Mouse (Mus musculus): ENCODE measurements at regions not wholly inside any gene's neighbourhood (a gene's known extent, or its start where the extent isn't known, plus 50 kb on each side); places are given as distances from the start of the nearest gene placed in this dataset.
A peak's percentile ranks its signal among the peaks of the same experiment; 100 is the strongest.

DNA sequence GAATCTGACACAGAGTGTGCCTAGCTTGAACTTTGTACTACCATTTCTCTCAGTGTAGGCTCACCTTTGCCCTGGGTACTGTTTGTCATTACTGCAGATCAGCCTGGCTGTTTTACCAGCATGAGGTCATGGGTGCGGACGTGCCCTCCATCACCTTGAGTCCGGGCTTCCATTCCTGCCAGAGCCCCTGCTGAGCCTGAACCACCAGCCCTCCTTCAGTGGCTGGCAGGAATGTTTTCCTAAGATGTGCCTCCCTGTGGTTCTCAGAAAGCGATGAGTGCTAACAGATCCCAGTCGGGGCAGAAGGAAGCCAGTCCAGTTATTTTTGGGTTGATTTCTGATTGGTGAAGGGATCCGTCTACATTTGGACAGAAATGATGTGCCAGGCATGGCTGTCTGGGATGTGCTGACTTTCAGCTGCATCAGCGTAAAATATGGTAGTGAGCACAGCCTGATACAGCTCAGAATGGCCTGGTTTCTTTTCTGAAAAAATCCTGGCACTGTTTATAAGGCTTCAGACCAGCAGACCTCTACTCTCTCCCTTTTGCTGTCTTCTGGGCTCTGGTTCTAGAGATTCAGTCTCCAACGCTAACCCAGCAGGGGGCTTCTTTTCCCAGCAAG lies 324.0 kb upstream of the Nfe2l3 start:
- DNase-seq = no peak

DNA sequence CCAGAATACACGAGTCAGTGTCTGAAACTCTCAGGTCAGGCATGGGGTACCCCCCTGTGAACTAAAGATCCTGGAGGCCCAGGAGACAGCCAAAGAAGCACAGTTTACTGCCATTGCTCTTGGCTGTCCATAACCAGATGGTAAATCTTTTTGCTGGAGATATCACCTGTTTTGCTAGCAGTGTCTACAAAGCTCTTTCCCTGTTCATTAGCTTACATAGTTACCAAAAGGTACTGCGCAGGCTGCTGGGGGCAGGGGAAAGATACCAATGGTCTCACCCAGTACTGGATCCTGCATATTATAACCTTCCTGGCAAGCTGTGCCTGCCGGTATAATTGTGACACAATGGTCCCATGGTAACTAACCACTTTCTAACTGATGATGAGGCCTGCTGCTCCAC lies 321.9 kb upstream of the Nfe2l3 start:
- no peak for DNase-seq

DNA sequence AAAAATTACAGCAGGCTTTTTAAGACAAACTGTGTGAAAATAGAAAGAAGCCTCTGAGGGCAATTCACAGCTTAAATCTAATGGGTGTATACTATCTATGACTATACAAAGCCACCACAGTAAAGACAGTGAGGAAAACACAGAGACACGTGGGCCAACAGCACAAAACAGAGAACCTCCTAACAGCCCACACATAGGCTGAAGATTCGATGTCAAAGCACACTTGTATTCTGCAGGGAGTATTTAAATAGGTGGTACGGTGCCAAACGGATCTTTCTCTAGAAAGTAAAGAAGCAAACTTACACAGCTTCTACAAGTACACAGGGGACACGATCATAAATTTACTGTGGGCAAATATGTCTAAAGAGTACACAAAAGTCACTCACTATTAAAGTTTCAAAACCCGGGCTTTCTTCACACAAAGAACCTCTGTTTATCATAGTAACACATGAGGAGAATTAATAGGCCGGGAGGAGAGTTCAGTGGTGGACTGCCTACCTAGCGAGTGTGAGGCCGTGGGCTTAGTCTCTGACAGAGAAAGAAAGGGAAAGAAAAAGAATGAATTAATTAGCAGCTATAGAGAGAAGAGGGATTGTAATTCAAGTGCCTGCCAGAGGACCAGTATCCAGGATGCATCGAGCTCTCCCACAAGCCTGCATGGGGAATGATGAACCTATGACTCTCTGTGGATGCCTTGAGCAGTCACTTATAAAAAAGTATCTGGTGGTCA lies 317.7 kb upstream of the Nfe2l3 start:
- no peak for DNase-seq

DNA sequence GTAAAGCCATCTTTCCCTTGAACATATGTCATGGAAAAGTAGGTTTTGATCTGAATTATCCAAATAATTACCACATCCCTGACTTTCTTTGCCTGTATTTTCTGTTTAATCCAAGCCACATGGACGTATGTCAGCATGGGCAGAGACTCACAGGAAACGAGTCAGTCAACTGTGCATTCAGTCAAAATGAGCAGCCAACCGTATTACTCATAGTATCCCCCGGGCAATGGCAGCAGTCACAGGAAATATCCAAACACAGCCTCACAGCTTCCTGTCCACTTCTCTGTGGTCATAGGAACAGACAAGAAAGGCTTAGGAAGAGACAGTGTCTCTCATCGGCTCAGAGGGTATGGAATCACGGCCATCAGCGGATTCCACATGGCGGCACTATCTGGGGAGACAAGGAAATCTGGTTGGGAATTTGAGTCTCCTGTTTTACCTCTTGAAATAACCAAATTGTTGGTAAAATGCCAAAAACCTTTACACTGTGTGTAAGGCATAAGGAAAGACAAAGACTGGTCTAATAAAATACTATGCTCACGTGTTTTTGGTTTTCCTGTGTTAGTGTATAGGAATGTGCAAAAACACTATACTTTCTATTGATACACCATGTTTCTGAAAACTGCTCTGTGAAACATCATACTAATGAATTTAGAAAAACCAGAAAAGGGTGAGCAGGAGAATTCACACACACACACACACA lies 313.5 kb upstream of the Nfe2l3 start:
- DNase-seq = no peak

DNA sequence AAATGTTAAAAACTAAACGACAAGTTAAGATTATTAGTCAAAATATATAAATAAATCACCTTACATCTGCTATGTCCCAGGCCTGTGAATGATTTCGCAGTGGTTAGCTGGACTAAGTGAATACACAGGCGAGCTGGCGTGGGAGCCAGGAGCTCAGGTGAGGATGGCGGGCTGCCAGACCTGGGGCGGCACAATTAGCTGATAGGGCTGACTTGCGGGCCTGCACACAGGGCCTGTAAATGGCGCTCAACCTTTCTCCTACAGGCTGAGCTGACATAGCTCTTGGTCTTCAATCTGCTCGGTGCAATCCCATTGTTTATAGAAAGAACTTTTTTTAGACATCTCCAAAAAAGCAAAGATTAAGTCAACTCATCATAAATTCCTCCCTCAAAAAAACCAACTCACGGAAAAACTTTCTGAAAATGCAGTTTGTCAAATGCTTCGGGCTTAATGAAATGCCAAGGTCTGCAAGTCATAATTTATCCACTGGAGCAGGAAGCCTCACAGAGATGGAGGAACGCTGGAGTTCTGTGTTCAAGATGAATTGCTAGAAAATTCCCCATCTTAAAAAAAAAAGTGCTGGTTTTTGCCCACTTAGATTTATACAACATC lies 312.7 kb upstream of the Nfe2l3 start:
- peak; percentile 35 for DNase-seq

DNA sequence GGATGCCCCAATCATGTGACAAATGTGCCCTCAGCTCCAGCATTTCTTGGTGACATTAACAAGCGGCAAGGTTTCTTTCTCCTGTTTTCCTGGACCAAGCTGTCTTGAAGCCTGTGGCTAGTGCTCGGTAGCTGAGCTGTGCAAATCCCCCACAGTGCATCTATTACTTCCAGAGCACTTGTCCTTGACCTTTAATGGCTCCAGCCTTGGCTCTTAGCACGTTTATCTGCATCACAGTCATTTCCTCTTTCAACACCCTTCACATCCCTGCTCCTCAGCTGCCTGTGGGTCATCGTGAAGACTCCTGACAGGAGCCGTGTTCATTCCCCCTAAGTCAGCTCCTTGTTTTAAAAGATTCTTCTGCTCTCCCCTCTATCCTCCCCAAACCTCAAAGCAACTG lies 309.5 kb upstream of the Nfe2l3 start:
- DNase-seq = peak; percentile 30

DNA sequence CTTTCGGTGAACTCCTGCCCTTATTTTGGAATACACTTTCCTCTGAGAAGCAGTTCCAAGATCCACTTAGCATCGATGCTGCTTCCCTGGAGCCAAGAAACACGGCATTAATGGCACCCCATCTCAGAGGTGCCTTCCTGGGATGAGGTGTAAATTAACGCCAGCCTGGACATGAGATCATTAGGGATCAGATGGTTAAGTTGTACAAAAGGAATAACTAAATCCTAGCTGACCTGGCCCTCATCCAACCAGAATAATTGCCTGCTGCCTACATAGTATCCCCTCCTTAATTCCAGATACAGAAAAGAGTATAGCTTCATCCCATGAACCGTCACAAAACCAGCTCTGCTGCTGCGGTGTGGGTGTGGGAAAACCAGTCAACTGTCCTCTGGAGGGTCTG lies 304.6 kb upstream of the Nfe2l3 start:
- DNase-seq = no peak

DNA sequence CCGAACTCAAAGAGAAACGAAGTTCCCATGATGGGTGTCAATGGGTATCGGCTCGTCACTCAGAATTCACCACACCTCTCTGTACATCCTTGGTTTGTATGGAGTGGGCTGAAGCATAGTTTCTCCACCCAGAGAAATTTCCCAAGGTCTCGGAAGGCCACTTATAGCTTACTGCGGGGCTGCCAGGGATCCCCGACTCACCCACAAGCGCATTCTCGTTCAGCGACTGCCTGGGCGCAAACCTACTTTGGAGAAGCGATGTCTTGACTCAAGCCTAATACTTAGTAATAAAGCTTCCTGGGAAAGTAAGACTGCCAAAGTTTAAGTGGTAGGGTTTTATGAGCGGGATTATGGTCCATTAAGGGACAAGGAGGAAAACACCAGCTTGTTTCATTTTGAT lies 303.4 kb upstream of the Nfe2l3 start:
- DNase-seq = no peak

DNA sequence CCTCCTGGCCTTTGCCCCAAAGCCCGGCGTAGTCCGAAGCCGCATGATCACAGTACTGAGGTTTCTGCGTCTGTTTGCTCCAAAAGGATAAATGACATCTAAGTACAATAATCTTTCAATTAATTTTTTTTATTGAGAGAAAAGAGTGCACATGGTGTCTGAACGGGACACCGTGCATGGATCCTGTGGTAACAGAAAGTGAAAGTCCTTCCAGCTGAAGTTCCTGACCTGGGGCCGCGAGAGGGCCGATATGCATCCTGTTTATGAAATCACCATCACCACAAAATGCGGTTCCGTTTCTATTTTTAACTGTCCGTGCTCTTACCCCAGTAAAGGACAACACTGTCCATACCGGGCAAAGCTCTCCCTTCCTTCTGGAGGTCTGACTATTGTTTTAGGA lies 302.9 kb upstream of the Nfe2l3 start:
- DNase-seq = peak; percentile 18

DNA sequence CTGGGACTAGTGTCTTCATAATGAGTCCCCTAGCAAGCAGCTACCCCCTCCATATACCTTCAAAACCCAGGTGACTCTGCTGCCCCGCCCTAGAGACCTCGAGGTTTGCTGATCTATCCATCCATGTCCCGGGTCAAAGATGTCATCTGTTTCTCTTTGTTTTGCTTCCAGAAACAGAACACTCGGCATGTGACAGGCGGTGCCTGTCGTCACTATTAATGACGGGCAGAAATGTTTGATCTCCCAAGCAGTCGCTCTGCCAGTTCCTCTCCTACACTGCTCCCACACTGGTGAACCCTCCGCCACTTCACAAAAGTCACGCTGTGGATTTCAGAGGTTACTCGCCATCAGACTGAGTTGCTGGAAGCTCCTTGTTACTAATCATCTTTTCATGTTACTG lies 287.7 kb upstream of the Nfe2l3 start:
- no peak for DNase-seq

DNA sequence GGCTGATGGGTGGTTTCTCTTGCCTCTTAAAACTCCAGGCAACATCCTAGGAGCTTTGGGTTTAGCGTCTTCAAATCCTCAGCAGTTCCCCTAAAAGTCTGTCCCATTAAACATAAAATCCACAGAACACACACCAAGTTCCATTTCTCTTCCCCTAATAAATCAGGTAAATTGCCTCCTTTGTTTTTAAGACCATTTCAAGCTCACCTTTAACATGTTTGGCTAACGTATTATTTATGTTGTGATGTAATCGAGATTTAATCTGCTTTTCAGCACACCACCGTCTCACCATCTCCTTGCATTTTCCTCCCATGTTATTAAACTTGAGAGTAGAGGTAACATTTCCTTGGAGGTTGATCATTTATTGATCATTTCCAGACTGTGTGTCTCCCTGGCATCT lies 286.6 kb upstream of the Nfe2l3 start:
- DNase-seq = no peak

DNA sequence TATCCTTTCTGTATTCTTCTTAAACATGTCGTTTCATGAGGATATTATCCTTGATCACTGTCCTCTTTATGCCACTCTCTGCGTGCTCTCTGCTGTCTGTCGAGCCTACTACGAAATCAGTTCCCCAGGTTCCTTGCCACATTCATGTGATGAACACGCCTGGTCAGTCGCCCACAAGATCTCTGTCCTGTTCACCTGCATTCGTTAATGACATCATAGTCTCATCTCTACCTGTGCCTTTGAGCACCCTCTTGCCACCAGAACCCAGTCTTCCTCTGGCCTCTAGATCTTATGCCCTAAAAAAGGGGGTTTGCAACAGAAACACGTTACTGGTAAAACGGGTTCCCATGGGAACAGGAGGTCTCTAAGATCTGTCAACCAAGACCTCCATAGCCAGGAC lies 283.6 kb upstream of the Nfe2l3 start:
- no peak for DNase-seq

DNA sequence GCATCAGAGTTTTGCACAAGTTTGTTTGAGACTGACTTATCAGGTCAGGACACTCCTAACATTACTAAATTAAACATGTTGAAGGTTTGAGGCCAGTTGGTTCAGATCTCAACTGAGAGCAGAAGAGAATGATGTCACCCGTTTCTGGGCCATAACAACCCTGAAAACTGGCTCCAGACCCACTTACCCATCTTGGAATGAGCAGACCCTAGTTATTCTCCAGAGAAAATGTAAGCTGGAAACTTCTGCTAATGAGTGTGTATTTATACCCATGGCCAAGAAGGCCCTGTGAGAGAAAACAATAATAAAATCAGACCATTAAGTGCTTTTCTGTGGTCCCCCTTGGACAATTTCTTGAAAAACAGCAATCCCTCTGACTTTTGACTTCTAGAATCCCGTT lies 282.4 kb upstream of the Nfe2l3 start:
- no peak for DNase-seq

DNA sequence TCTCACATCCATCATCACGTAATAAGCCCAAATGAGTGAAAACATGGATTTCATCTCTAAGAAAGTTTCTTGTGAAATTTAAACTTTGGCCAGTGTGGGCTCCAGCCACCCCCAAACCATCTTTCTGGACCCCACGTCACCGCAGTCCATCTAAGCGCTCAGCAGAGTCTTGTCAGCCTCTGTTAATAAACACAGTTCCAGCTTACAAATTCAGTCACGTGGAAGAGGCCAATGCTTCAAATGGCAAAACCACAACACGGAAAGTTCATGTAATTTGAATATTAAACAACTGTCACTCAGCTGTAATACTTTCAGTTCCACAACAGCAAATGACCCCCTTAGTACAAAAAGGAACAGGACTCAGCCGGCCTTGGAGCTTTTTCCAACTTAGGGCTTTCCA lies 282.0 kb upstream of the Nfe2l3 start:
- no peak for DNase-seq

DNA sequence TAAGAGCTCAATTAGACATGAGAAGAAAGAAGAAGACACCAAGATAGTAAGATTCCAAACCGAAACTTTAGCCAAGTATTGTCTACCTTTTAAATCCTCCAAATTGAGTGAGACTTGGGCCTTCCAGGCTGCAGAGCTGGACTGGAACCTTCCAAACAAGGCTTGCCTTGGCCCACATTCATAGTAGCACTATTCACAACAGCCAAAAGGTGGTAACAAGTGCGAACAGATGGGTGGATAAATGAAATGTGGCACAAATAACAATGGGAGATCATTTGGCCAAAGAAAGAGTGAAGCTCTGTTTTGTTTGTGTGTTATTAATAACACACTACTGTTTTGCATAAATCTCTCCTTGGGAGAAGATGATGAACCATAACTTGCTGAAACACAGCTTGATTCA lies 281.6 kb upstream of the Nfe2l3 start:
- no peak for DNase-seq

DNA sequence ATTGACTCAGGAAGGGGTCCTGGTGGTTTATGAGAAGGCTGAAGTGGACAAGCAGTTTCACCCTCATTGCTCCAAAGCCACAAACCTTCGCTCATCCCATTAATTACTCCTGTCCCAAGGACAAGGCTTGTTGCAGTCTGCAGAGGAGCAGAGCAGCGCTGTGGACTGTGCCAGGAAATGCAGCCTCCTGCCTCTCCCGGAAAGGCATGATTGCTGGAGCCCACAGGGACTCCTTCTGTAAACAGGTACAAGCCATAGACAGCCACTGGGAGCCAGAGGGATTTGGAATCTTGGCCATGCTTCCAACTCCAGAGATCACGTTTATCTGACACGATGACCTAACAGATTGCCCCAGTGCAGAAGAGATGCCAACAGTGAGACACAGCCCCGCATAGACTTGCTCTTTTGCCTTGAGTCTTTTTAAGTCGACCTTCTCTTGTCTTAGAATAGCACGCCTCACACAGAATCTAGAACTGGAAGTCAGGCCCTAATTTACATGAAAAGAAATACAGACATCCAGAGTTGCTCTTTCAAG lies 275.6 kb upstream of the Nfe2l3 start:
- DNase-seq = peak; percentile 52

DNA sequence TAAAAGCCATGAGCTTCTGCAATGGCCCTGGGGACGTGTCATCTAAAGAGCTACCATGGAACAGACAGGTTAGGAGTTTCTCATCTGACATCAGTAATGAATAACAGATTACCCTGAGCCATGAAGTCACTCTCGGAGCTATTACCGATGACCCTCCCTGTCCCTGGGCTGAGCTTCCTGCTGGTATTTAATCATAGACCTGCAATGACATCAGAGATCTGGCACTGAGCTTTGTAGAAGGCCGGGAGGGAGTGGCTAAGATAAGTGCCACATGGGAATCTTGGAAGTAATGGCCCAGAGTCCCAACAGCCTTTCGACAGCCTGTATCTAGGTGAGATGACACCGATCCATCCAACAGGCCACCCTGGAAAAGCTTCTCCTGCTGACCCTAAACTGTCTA lies 271.3 kb upstream of the Nfe2l3 start:
- no peak for DNase-seq

DNA sequence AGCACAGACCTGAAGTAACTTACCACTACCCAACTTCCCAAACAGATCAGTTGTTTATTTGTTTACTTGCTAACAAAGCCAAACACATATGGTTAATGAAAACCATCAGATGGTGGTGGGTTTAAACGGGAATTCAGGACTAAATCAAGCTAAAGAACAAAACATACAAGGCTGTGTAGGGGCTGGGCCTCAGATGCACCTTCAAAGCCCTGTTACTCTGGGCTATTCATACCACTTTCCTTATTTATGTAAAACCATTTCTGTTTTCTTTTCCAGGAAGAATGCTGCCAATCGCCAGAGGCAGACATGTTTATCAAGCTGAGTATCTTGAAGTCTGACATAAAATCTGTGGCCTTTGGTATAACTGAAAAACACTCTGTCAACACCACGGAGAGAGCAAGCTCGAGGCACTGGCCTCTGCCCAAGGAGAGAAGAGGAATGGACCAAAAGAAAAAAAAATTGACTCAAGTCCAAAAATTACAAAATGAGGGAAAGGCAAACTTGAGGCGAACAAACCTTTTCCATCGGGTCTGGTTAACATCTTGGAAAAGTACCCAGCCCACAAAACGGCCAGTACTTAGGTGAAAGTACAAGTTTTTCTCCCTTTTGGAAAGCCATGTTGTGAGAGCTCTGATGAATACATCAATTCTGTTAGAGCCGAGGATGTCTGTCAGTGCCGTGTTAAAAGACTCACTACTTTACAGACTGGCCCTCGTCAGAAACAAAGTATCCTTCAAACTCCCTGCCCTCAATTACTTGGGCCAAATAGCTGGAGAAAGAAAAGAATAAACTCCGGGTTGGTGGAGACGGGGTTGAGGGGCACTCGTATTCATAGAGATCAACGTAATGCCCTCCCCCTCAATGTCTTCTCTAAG lies 270.0 kb upstream of the Nfe2l3 start:
- no peak for DNase-seq

DNA sequence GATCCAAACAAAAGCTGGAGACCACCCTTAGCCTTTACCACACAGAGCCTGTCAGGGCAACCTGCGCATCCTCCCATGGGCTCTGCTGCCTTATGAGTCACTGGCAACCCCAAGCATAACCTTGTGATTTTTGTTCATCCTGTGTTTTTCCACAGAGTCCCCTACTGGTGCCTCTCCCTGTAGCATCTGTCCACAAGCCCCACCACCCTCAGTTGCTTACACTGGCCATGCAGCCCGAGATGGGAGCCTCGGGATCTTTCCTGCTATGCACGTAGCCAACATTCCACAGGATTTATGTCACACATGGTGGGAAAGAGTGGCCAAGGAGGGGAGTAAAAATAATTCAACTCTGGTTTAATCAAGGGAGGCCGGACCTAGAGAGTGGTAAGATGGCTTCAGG lies 269.2 kb upstream of the Nfe2l3 start:
- no peak for DNase-seq

DNA sequence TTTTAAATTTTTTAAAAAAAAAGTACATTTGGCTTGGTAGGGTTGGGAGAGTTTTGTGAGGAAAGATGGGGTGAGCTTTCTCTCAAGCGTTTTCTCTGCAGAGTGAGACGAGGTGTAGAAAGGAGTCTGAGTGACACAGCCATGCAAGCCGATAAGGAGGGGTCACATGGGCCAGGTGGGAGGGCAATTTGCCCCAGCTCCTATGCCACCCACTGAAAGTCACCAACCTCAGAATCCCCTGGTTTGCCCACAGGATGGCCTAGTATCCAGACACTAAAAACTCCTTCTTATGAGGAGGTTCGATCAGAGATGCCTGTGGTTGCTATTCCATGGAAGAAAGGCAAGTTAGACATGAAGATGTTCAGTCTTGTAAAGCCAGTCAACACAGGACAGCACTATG lies 268.6 kb upstream of the Nfe2l3 start:
- no peak for DNase-seq

DNA sequence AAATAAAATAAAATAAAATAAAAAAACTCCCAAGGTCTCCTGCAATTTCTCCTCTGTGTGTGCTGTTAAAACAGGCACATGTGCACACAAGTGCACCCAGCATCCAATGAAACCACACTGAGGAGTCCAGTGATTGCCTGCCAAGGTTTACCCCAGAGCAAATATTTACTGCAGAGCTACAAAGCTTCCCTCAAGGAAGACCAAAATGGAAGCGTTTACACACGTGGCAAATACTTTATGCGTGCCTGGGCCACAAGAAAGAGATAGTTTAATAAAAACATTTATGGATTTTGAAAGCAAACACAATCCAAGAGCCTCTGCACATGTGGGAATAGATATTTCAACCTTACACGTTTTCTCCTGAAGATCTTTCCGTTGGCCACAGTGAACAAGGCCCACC lies 265.4 kb upstream of the Nfe2l3 start:
- no peak for DNase-seq

DNA sequence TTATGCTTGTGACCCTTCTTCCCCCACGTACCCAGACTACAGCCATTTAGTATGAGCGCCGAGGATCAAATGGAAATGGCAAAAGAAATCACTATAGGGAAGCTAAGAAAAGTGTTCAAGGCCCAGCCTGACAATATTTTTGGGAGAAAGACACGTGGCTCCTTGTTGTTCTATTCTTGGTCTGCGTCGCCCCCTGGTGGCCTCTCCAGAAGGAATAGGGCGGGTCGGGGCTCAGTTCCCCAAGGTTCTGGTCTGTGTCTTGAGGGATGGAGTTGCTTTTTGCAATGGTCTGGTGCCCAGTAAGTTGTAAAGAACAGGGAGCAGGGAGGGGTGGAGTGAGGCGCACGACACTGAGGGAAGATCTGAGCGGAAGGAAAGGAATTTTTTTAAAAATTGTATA lies 264.4 kb upstream of the Nfe2l3 start:
- peak; percentile 78 for DNase-seq

Measured in adrenal gland, adult 2 months (tissue).